Mouse (Mus musculus): ENCODE data around the gene Alcam.

- no peak for TF ChIP-seq CTCF (conservative IDR thresholded peaks at IDR 0.05; ENCODE audit: insufficient read depth, insufficient read length, low read depth, low read length)
- no peak for TF ChIP-seq POLR2A (IDR thresholded peaks at IDR 0.05; ENCODE audit: low read depth, low read length)
Measured at GRCm38 (mm10) chr16:52429661-52430060, 24.2 kb downstream of the Alcam start.

All from kidney, adult 2 months (tissue).